Mouse (Mus musculus) MEL (cell line): ENCODE measurements at regions not wholly inside any gene's neighbourhood (a gene's known extent, or its start where the extent isn't known, plus 50 kb on each side); places are given as distances from the start of the nearest gene placed in this dataset.

ENCODE experiments used
- BHLHE40 ChIP-seq: IDR thresholded peaks from 2 replicates; pipeline ENCODE4 v1.6.1; 2012; ENCODE audit warnings: low read depth, mild to moderate bottlenecking, inconsistent platforms, low read length, improper control_type of control experiment, borderline replicate concordance
- CTCF ChIP-seq, 3 experiments: IDR thresholded peaks in 2 of 3; conservative IDR thresholded peaks in 1 of 3; 2 replicates each; pipeline ENCODE4 v1.5.1; 2011 to 2012; ENCODE audit warnings: low read length in 3 of 3, low read depth in 2 of 3, mild to moderate bottlenecking in 2 of 3, improper control_type of control experiment in 1 of 3, inconsistent platforms in 1 of 3, mixed read lengths in 1 of 3, moderate library complexity in 1 of 3; ENCODE audit not compliant: control insufficient read depth in 1 of 3, insufficient read depth in 1 of 3, poor library complexity in 1 of 3, severe bottlenecking in 1 of 3
- EP300 ChIP-seq, 2 experiments: IDR thresholded peaks; 2 replicates each; pipeline ENCODE4 v1.6.1; 2011; ENCODE audit warnings: improper control_type of control experiment in 2 of 2, low read length in 2 of 2, low read depth in 1 of 2, mild to moderate bottlenecking in 1 of 2
- HCFC1 ChIP-seq: IDR thresholded peaks from 2 replicates; pipeline ENCODE4 v1.6.1; 2012; ENCODE audit warnings: low read depth, mild to moderate bottlenecking, inconsistent platforms, low read length, improper control_type of control experiment, moderate library complexity
- MAFK ChIP-seq: IDR thresholded peaks from 2 replicates; pipeline ENCODE4 v1.6.1; 2011; ENCODE audit warnings: low read depth, mild to moderate bottlenecking, low read length, improper control_type of control experiment, borderline replicate concordance
- MXI1 ChIP-seq: IDR thresholded peaks from 2 replicates; pipeline ENCODE4 v1.6.1; 2011; ENCODE audit warnings: mild to moderate bottlenecking, low read depth, low read length, improper control_type of control experiment
- POLR2A ChIP-seq, 2 experiments: IDR thresholded peaks; 2 replicates each; pipeline ENCODE4 v1.6.1; 2011 to 2012; ENCODE audit warnings: low read length in 2 of 2, mild to moderate bottlenecking in 2 of 2, control low read depth in 1 of 2, improper control_type of control experiment in 1 of 2, low read depth in 1 of 2, moderate library complexity in 1 of 2; ENCODE audit not compliant: control insufficient read depth in 1 of 2, insufficient read depth in 1 of 2, poor library complexity in 1 of 2
- POLR2AphosphoS2 ChIP-seq: IDR thresholded peaks from 2 replicates; pipeline ENCODE4 v1.6.1; 2011; ENCODE audit warnings: low read length, improper control_type of control experiment
- TAL1 ChIP-seq: IDR thresholded peaks from 2 replicates; pipeline ENCODE4 v1.6.1; 2012; ENCODE audit warnings: mild to moderate bottlenecking, inconsistent platforms, low read length, moderate library complexity, mixed read lengths
- USF1 ChIP-seq: IDR thresholded peaks from 2 replicates; pipeline ENCODE4 v1.6.1; 2014; ENCODE audit warnings: low read depth, mild to moderate bottlenecking, inconsistent platforms, low read length, improper control_type of control experiment, moderate library complexity
- ZC3H11A ChIP-seq: IDR thresholded peaks from 2 replicates; pipeline ENCODE4 v1.6.1; 2012; ENCODE audit warnings: low read depth, mild to moderate bottlenecking, inconsistent platforms, low read length, improper control_type of control experiment

GRCm38 (mm10) chr3:78846617-78847318 is 439.5 kb downstream of the Rapgef2 start:
- TF ChIP-seq MXI1 (no peak), CTCF (IDR thresholded peaks at IDR 0.05 in 2 of 3, conservative IDR thresholded peaks at IDR 0.05 in 1 of 3; ENCODE audit: control insufficient read depth in 1 of 3, insufficient read depth in 1 of 3, low read depth in 2 of 3, low read length in 3 of 3, poor library complexity in 1 of 3, severe bottlenecking in 1 of 3) (no peak), POLR2AphosphoS2 (no peak), USF1 (no peak), POLR2A (IDR thresholded peaks at IDR 0.05; ENCODE audit: control insufficient read depth in 1 of 2, insufficient read depth in 1 of 2, low read depth in 1 of 2, low read length in 2 of 2, poor library complexity in 1 of 2) (no peak), HCFC1 (no peak), TAL1 (no peak), ZC3H11A (no peak), EP300 (IDR thresholded peaks at IDR 0.05; ENCODE audit: low read depth in 1 of 2, low read length in 2 of 2) (no peak), MAFK (no peak), BHLHE40 (no peak)
